ENCODE assay signal across 8 mouse cellular contexts in genomic region chr7:99947329-99947728, GRCm38 (mm10). TPM values are rescaled to one million over a fixed set of nuclear protein-coding genes. Genes with fewer than 3 reads are reported as not detected.
DNase-seq lines count a peak whose midpoint lies in the region; ATAC-seq lines count a peak whose summit lies in the region.

No protein-coding gene starts in this region.

- intact Hi-C loops in left cerebral cortex, postnatal 4 days (cut with DNase I) = no loop called here

- H3K27me3 ChIP-seq in liver, embryonic 11.5 days (replicated peaks; ENCODE audit: control insufficient read depth, insufficient read depth, low read length) = no peaks in the 10 kb centered on the region
- H3K27me3 ChIP-seq in hindbrain, embryonic 10.5 days (ENCODE audit: insufficient read depth, poor library complexity, severe bottlenecking) = no peaks in the 10 kb centered on the region
- no peaks in the 10 kb centered on the region for H3K27me3 ChIP-seq in hindbrain, embryonic 11.5 days (ENCODE audit: control insufficient read depth, insufficient read depth, low read length)

- H3K4me3 ChIP-seq in liver, embryonic 11.5 days (ENCODE audit: low read depth, low read length) = no peak overlapping the region
- H3K4me3 ChIP-seq in hindbrain, embryonic 10.5 days = no peak overlapping the region
- no peak overlapping the region for H3K4me3 ChIP-seq in hindbrain, embryonic 11.5 days (ENCODE audit: low read depth, low read length)

- peaks cover 25% of the 10 kb centered on the region for H3K36me3 ChIP-seq in liver, embryonic 11.5 days (ENCODE audit: control insufficient read depth, insufficient read depth, low read length)
- H3K36me3 ChIP-seq in hindbrain, embryonic 10.5 days = peaks cover 92% of the 10 kb centered on the region
- H3K36me3 ChIP-seq in hindbrain, embryonic 11.5 days (ENCODE audit: control insufficient read depth, insufficient read depth, low read length) = peaks cover 3% of the 10 kb centered on the region; the same call in 1 of the 2 replicates

- H3K9me3 ChIP-seq in liver, embryonic 11.5 days (ENCODE audit: control insufficient read depth, low read length) = no peaks in the 10 kb centered on the region
- 0 out of 2 replicates have a peak, but pooled peaks cover 14% of the 10 kb centered on the region for H3K9me3 ChIP-seq in hindbrain, embryonic 10.5 days
- H3K9me3 ChIP-seq in hindbrain, embryonic 11.5 days (ENCODE audit: control insufficient read depth, low read length) = no peaks in the 10 kb centered on the region

- no peaks in the 10 kb centered on the region for H3K4me1 ChIP-seq in liver, embryonic 11.5 days (replicated peaks; ENCODE audit: control insufficient read depth, insufficient read depth, low read length)
- no peaks in the 10 kb centered on the region for H3K4me1 ChIP-seq in hindbrain, embryonic 10.5 days (replicated peaks)
- H3K4me1 ChIP-seq in hindbrain, embryonic 11.5 days (replicated peaks; ENCODE audit: control insufficient read depth, insufficient read depth, low read length) = no peaks in the 10 kb centered on the region

- DNase-seq in adrenal gland, postnatal 14 days = peak; percentile 31
- DNase-seq in adrenal gland, postnatal 10 days = no peak
- peak; percentile 69 for DNase-seq in 3T3-L1 (ENCODE audit: low read depth, low spot score)
- peak; percentile 35 for DNase-seq in left cerebral cortex, postnatal 4 days
- DNase-seq in liver, embryonic 11.5 days (ENCODE audit: low spot score) = no peak
- no peak for DNase-seq in hindbrain, embryonic 10.5 days (ENCODE audit: low spot score)
- DNase-seq in hindbrain, embryonic 11.5 days (ENCODE audit: low spot score) = no peak

- no peak overlapping the region for H3K9ac ChIP-seq in liver, embryonic 11.5 days (ENCODE audit: low read depth, low read length)
- H3K9ac ChIP-seq in hindbrain, embryonic 11.5 days (ENCODE audit: low read depth, low read length) = no peak overlapping the region

- H3K4me2 ChIP-seq in liver, embryonic 11.5 days = no peak overlapping the region
- H3K4me2 ChIP-seq in hindbrain, embryonic 11.5 days (replicated peaks; ENCODE audit: low read depth, low read length) = no peak overlapping the region

- ATAC-seq in common myeloid progenitor, adult 5-6 weeks (replicated peaks; ENCODE audit: low read depth, poor library complexity, severe bottlenecking) = 0 out of 2 replicates have a peak, but pooled peaks have one; percentile 29
- no peak for ATAC-seq in liver, embryonic 11.5 days (replicated peaks; ENCODE audit: low FRiP score)
- no peak for ATAC-seq in hindbrain, embryonic 11.5 days (ENCODE audit: low FRiP score)

- WGBS in liver, embryonic 11.5 days = 70% methylated on average over 9 of the region's 9 CpGs
- WGBS in hindbrain, embryonic 10.5 days = 95% methylated on average over 9 of the region's 9 CpGs
- whole genome bisulfite sequencing in hindbrain, embryonic 11.5 days = 94% methylated on average over 9 of the region's 9 CpGs

- H3K27ac ChIP-seq in liver, embryonic 11.5 days (ENCODE audit: low read depth, low read length) = no peak overlapping the region
- H3K27ac ChIP-seq in hindbrain, embryonic 10.5 days = no peak overlapping the region
- no peak overlapping the region for H3K27ac ChIP-seq in hindbrain, embryonic 11.5 days (ENCODE audit: low read depth, low read length)

RNA-seq across cellular contexts. Expression of gene Rnf169, which starts 32.9 kb away (rescaled TPM):
- 18.6 and 19.1 TPM in 2 replicates for total RNA-seq in adrenal gland, postnatal 14 days (2021)
- total RNA-seq in adrenal gland, postnatal 10 days (2021) = 10 to 100 TPM; 15.3 to 17.8 TPM
- total RNA-seq in common myeloid progenitor, adult 5-6 weeks (2017) = 20.6 and 24.7 TPM in 2 replicates
- total RNA-seq in left cerebral cortex, postnatal 4 days (2021) = 10 to 100 TPM; 25.4 to 27.1 TPM
- polyA plus RNA-seq in liver, embryonic 11.5 days (2014; fragmentation: Nextera tagmentation; extraction: Ambion mirVana) = 3.7 and 4.3 TPM in 2 replicates
- 4.7 and 5.9 TPM in 2 replicates for polyA plus RNA-seq in hindbrain, embryonic 10.5 days (2016; fragmentation: Nextera tagmentation; extraction: Ambion mirVana)
- 6.9 and 8.4 TPM in 2 replicates for polyA plus RNA-seq in hindbrain, embryonic 11.5 days (2014; fragmentation: Nextera tagmentation; extraction: Ambion mirVana)

RNA-seq across cellular contexts. Expression of gene Chrdl2, which starts 58.6 kb away (rescaled TPM):
- total RNA-seq in adrenal gland, postnatal 14 days (2021) = 0.26 TPM in 1 of 2 replicates, not detected in the other
- total RNA-seq in adrenal gland, postnatal 10 days (2021) = not detected
- total RNA-seq in common myeloid progenitor, adult 5-6 weeks (2017) = not detected in 2 replicates
- total RNA-seq in left cerebral cortex, postnatal 4 days (2021) = not detected
- 0.19 and 0.39 TPM in 2 replicates for polyA plus RNA-seq in liver, embryonic 11.5 days (2014; fragmentation: Nextera tagmentation; extraction: Ambion mirVana)
- polyA plus RNA-seq in hindbrain, embryonic 10.5 days (2016; fragmentation: Nextera tagmentation; extraction: Ambion mirVana) = 0.37 and 0.56 TPM in 2 replicates
- 0.32 TPM in 1 of 2 replicates, not detected in the other for polyA plus RNA-seq in hindbrain, embryonic 11.5 days (2014; fragmentation: Nextera tagmentation; extraction: Ambion mirVana)

Comparison
In these comparisons a context has a peak if more than half of its experiments do, and no peak if none do; other contexts are left out.
1. DNase-seq: peak in adrenal gland, postnatal 14 days (single experiment), 3T3-L1 (single experiment) and left cerebral cortex, postnatal 4 days (single experiment); none in adrenal gland, postnatal 10 days (single experiment), liver, embryonic 11.5 days (single experiment), hindbrain, embryonic 10.5 days (single experiment) and hindbrain, embryonic 11.5 days (single experiment).